Mouse (Mus musculus): ENCODE data around the gene Serinc3.

Gene Serinc3

GRCm38 (mm10) chr2:163592084-163592483 is 52.8 kb downstream of the Serinc3 start:
- peak in 1 of 2 experiments; percentile 24 for DNase-seq

GRCm38 (mm10) chr2:163590996-163591395 is 53.9 kb downstream of the Serinc3 start:
- DNase-seq: no peak

- no peak for DNase-seq
Observed at GRCm38 (mm10) chr2:163590211-163590610, 54.7 kb downstream of the Serinc3 start.

GRCm38 (mm10) chr2:163587506-163587905 is 57.4 kb downstream of the Serinc3 start:
- no peak for DNase-seq

GRCm38 (mm10) chr2:163586384-163587261 is 58.3 kb downstream of the Serinc3 start:
- peak; percentile 49 to 51 for DNase-seq

GRCm38 (mm10) chr2:163584088-163584426 is 60.9 kb downstream of the Serinc3 start:
- DNase-seq: no peak

GRCm38 (mm10) chr2:163583226-163584087 is 61.5 kb downstream of the Serinc3 start:
- DNase-seq: no peak

- DNase-seq: no peak
Observed at GRCm38 (mm10) chr2:163580069-163580945, 64.6 kb downstream of the Serinc3 start.

GRCm38 (mm10) chr2:163577986-163578385 is 66.9 kb downstream of the Serinc3 start:
- DNase-seq: no peak

- DNase-seq: no peak
Observed at GRCm38 (mm10) chr2:163575248-163575647, 69.7 kb downstream of the Serinc3 start.

- no peak for DNase-seq
Observed at GRCm38 (mm10) chr2:163574321-163574720, 70.6 kb downstream of the Serinc3 start.

Data from thymus, postnatal 36 days (tissue).